Mouse (Mus musculus): ENCODE results near the gene Cd44. TPM values are rescaled to one million over a fixed set of nuclear protein-coding genes. Genes with fewer than 3 reads are reported as not detected.
A peak's percentile ranks its signal among the peaks of the same experiment; 100 is the strongest.

The Cd44 gene
- polyA plus RNA-seq, 1 experiment from 2014 or later, result 12.5 TPM

- H3K27me3 ChIP-seq (replicated peaks; ENCODE audit: control insufficient read depth, insufficient read depth, low read length), result no peaks in the 10 kb centered on the region
- no peak overlapping the region for H3K4me3 ChIP-seq (ENCODE audit: low read length)
- no peaks in the 10 kb centered on the region for H3K36me3 ChIP-seq (ENCODE audit: control insufficient read depth, insufficient read depth, low read length)
- no peaks in the 10 kb centered on the region for H3K9me3 ChIP-seq (ENCODE audit: control insufficient read depth, low read length)
- peaks cover 3% of the 10 kb centered on the region; the same call in 1 of the 2 replicates for H3K4me1 ChIP-seq (ENCODE audit: control insufficient read depth, insufficient read depth, low read length)
- WGBS, result 85% methylated on average over 9 of the region's 9 CpGs
- H3K27ac ChIP-seq (ENCODE audit: low read length), result peak overlapping the region; percentile 4; the same call in 1 of the 2 replicates
- ATAC-seq, result peak; percentile 79
- H3K4me2 ChIP-seq (ENCODE audit: low read depth, low read length), result no peak overlapping the region
- no peak overlapping the region for H3K9ac ChIP-seq (ENCODE audit: low read depth, low read length)
These were observed 75.4 kb downstream of the Cd44 start for GRCm38 (mm10) chr2:102825961-102826633.

- no peaks in the 10 kb centered on the region for H3K9me3 ChIP-seq (ENCODE audit: control insufficient read depth, low read length)
- no peak overlapping the region for H3K27ac ChIP-seq (ENCODE audit: low read length)
- H3K4me3 ChIP-seq (ENCODE audit: low read length), result no peak overlapping the region
- no peaks in the 10 kb centered on the region for H3K27me3 ChIP-seq (replicated peaks; ENCODE audit: control insufficient read depth, insufficient read depth, low read length)
- ATAC-seq, result no peak
- no peak overlapping the region for H3K4me2 ChIP-seq (ENCODE audit: low read depth, low read length)
- peaks cover 3% of the 10 kb centered on the region; the same call in 1 of the 2 replicates for H3K4me1 ChIP-seq (ENCODE audit: control insufficient read depth, insufficient read depth, low read length)
- H3K9ac ChIP-seq (ENCODE audit: low read depth, low read length), result no peak overlapping the region
- no peaks in the 10 kb centered on the region for H3K36me3 ChIP-seq (ENCODE audit: control insufficient read depth, insufficient read depth, low read length)
- WGBS, result 91% methylated on average over 6 of the region's 6 CpGs
These were observed 79.4 kb downstream of the Cd44 start for GRCm38 (mm10) chr2:102822036-102822435.

GRCm38 (mm10) chr2:102820790-102821189, 80.7 kb downstream of the Cd44 start:
- Histone ChIP-seq H3K4me3 (ENCODE audit: low read length) (no peak overlapping the region), H3K4me2 (ENCODE audit: low read depth, low read length) (no peak overlapping the region), H3K4me1 (ENCODE audit: control insufficient read depth, insufficient read depth, low read length) (peaks cover 6% of the 10 kb centered on the region), H3K9me3 (ENCODE audit: control insufficient read depth, low read length) (no peaks in the 10 kb centered on the region), H3K9ac (ENCODE audit: low read depth, low read length) (no peak overlapping the region), H3K27ac (ENCODE audit: low read length) (no peak overlapping the region), H3K36me3 (ENCODE audit: control insufficient read depth, insufficient read depth, low read length) (no peaks in the 10 kb centered on the region), H3K27me3 (replicated peaks; ENCODE audit: control insufficient read depth, insufficient read depth, low read length) (no peaks in the 10 kb centered on the region)
- WGBS, result 72% methylated on average over 8 of the region's 8 CpGs
- no peak for ATAC-seq

DNA sequence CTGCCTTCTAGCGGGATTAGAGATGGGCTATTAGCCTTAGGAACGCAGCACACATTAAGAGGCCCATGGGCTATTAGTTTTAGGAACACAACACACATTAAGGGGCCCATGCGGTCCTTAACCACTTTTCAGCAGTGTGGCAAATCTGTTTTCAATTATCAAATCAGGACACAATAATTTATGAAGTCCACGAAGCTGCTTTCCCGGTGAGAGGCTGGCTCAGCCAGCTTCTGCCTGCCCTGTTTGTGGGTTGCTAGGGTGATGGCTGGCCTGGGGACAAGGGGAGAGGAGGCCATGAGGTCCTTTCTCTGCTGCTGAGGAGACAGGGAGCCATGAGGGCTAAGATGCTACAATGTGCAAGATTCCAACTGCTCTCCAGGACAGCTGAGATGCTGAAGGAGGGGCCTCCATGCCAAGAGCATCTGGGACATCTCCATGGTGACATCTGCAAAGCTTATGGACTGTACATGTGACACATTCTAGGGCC, 81.2 kb downstream of the Cd44 start:
- ATAC-seq, result peak; percentile 47; the same call in 1 of the 2 replicates
- H3K4me3 ChIP-seq (ENCODE audit: low read length), result no peak overlapping the region
- peaks cover 8% of the 10 kb centered on the region for H3K4me1 ChIP-seq (ENCODE audit: control insufficient read depth, insufficient read depth, low read length)
- 74% methylated on average over 5 of the region's 5 CpGs for WGBS
- no peak overlapping the region for H3K9ac ChIP-seq (ENCODE audit: low read depth, low read length)
- H3K27me3 ChIP-seq (replicated peaks; ENCODE audit: control insufficient read depth, insufficient read depth, low read length), result no peaks in the 10 kb centered on the region
- no peaks in the 10 kb centered on the region for H3K9me3 ChIP-seq (ENCODE audit: control insufficient read depth, low read length)
- H3K27ac ChIP-seq (ENCODE audit: low read length), result no peak overlapping the region
- H3K4me2 ChIP-seq (ENCODE audit: low read depth, low read length), result no peak overlapping the region
- H3K36me3 ChIP-seq (ENCODE audit: control insufficient read depth, insufficient read depth, low read length), result no peaks in the 10 kb centered on the region

GRCm38 (mm10) chr2:102815289-102815809, 86.1 kb downstream of the Cd44 start:
- 22% methylated on average over 6 of the region's 6 CpGs for WGBS
- H3K4me2 ChIP-seq (ENCODE audit: low read depth, low read length), result no peak overlapping the region
- H3K4me3 ChIP-seq (ENCODE audit: low read length), result no peak overlapping the region
- H3K27ac ChIP-seq (ENCODE audit: low read length), result peak overlapping the region; percentile 77
- H3K4me1 ChIP-seq (ENCODE audit: control insufficient read depth, insufficient read depth, low read length), result peaks cover 13% of the 10 kb centered on the region
- peak; percentile 96 for ATAC-seq
- H3K27me3 ChIP-seq (replicated peaks; ENCODE audit: control insufficient read depth, insufficient read depth, low read length), result no peaks in the 10 kb centered on the region
- no peaks in the 10 kb centered on the region for H3K36me3 ChIP-seq (ENCODE audit: control insufficient read depth, insufficient read depth, low read length)
- H3K9ac ChIP-seq (ENCODE audit: low read depth, low read length), result no peak overlapping the region
- H3K9me3 ChIP-seq (ENCODE audit: control insufficient read depth, low read length), result no peaks in the 10 kb centered on the region

- Histone ChIP-seq H3K9me3 (ENCODE audit: control insufficient read depth, low read length) (no peaks in the 10 kb centered on the region), H3K4me2 (ENCODE audit: low read depth, low read length) (no peak overlapping the region), H3K9ac (ENCODE audit: low read depth, low read length) (no peak overlapping the region), H3K4me1 (ENCODE audit: control insufficient read depth, insufficient read depth, low read length) (peaks cover 13% of the 10 kb centered on the region), H3K27me3 (replicated peaks; ENCODE audit: control insufficient read depth, insufficient read depth, low read length) (no peaks in the 10 kb centered on the region), H3K27ac (ENCODE audit: low read length) (no peak overlapping the region), H3K36me3 (ENCODE audit: control insufficient read depth, insufficient read depth, low read length) (no peaks in the 10 kb centered on the region), H3K4me3 (ENCODE audit: low read length) (no peak overlapping the region)
- no peak for ATAC-seq
- WGBS, result 66% methylated on average over 4 of the region's 4 CpGs
These were observed 88.7 kb downstream of the Cd44 start for GRCm38 (mm10) chr2:102812756-102813155.

DNA sequence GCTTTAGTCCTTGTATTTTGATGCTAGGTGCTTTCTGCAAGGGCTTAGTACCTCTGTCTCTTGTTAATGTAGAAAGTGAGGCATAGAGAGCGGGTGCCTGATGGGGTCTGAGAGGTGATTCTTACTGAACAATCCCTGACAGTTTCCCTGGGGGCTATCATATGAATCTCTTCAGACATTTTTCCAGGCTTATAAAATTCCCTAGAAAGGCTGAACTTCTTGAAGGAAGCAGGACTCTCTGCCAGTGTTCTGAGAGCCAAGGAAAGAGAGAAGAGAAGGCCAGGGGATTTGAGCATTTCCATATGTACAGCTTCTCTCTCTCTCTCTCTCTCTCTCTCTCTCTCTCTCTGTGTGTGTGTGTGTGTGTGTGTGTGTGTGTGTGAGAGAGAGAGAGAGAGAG, 92.0 kb downstream of the Cd44 start:
- Histone ChIP-seq H3K36me3 (ENCODE audit: control insufficient read depth, insufficient read depth, low read length) (no peaks in the 10 kb centered on the region), H3K4me2 (ENCODE audit: low read depth, low read length) (no peak overlapping the region), H3K27ac (ENCODE audit: low read length) (no peak overlapping the region), H3K27me3 (replicated peaks; ENCODE audit: control insufficient read depth, insufficient read depth, low read length) (no peaks in the 10 kb centered on the region), H3K4me3 (ENCODE audit: low read length) (no peak overlapping the region), H3K4me1 (ENCODE audit: control insufficient read depth, insufficient read depth, low read length) (no peaks in the 10 kb centered on the region), H3K9ac (ENCODE audit: low read depth, low read length) (no peak overlapping the region), H3K9me3 (ENCODE audit: control insufficient read depth, low read length) (no peaks in the 10 kb centered on the region)
- WGBS, result 79% methylated on average over 1 of the region's 1 CpGs
- ATAC-seq, result no peak

DNA sequence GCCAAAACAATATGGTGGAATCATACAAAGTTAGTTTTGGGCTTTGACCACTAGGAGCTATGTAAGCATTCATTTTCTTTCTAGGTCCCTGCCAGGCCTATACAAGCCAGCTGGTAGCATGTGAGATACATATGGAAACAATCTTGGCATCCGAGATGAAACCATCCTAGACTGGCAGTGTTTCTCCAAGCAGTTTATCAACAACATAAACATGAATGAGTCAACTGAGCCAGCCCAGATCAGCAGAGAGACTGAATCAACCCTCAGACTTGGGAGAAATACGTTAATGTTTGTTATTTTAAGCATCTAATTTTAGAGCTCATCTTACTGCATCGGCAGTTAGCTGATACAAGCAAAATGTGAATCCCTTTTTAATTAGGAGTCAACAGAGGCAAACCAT, 93.8 kb downstream of the Cd44 start:
- Histone ChIP-seq H3K9me3 (ENCODE audit: control insufficient read depth, low read length) (no peaks in the 10 kb centered on the region), H3K4me3 (ENCODE audit: low read length) (no peak overlapping the region), H3K27ac (ENCODE audit: low read length) (no peak overlapping the region), H3K36me3 (ENCODE audit: control insufficient read depth, insufficient read depth, low read length) (no peaks in the 10 kb centered on the region), H3K4me2 (ENCODE audit: low read depth, low read length) (no peak overlapping the region), H3K27me3 (replicated peaks; ENCODE audit: control insufficient read depth, insufficient read depth, low read length) (no peaks in the 10 kb centered on the region), H3K9ac (ENCODE audit: low read depth, low read length) (no peak overlapping the region), H3K4me1 (ENCODE audit: control insufficient read depth, insufficient read depth, low read length) (no peaks in the 10 kb centered on the region)
- 58% methylated on average over 3 of the region's 3 CpGs for WGBS
- no peak for ATAC-seq

DNA sequence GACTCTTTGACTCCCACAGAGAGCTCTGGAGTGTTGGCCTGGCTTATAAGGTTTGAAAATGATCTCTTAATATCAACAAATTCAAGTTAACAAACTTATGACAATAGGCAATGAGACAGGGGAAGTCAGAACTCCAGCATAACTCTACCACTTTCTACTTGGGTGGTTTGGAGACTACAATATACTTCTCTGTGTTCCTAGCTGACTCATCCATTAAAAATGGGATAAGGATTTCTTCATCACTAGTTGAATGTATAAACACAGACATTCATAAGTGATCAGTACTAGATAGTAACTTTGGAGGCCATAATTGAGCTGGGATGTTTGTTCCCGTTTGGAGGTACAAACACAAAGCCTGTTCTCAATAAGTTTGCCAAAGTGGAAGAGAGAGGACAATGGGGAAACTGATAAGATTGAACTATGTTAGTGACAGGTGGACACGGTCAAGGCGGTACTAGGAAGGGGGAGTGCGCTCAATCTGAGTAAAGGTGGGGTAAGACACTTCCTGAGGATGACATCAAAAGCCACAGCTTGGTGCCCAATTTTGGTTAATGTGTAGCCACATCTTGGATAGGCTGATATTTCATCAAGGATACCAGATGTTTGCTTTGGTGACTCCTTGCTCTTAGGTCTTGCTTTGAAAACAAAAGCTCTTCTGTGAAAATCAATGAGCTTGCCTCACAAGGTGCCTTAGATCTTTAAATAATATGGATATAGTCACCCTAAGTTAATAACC, 95.5 kb downstream of the Cd44 start:
- no peak overlapping the region for H3K27ac ChIP-seq (ENCODE audit: low read length)
- no peaks in the 10 kb centered on the region for H3K4me1 ChIP-seq (ENCODE audit: control insufficient read depth, insufficient read depth, low read length)
- no peaks in the 10 kb centered on the region for H3K9me3 ChIP-seq (ENCODE audit: control insufficient read depth, low read length)
- ATAC-seq, result peak; percentile 56; the same call in 1 of the 2 replicates
- H3K27me3 ChIP-seq (replicated peaks; ENCODE audit: control insufficient read depth, insufficient read depth, low read length), result no peaks in the 10 kb centered on the region
- WGBS, result 65% methylated on average over 4 of the region's 4 CpGs
- no peak overlapping the region for H3K9ac ChIP-seq (ENCODE audit: low read depth, low read length)
- no peak overlapping the region for H3K4me2 ChIP-seq (ENCODE audit: low read depth, low read length)
- no peaks in the 10 kb centered on the region for H3K36me3 ChIP-seq (ENCODE audit: control insufficient read depth, insufficient read depth, low read length)
- no peak overlapping the region for H3K4me3 ChIP-seq (ENCODE audit: low read length)

Data from intestine, embryonic 16.5 days (tissue).